Mouse (Mus musculus) mouse embryonic stem cell (cell line): Measurements from ENCODE around the gene Olfr353.

Experiments used
- in situ Hi-C, 2 experiments: fragments of 300-500 bp; cut with MboI; formaldehyde crosslinking; loops; 1 replicate in 1 of 2; 3 replicates in 1 of 2; pipeline ENCODE4 v1.14.3; 2019 to 2020; ENCODE audit warnings: low sequenced_read_pairs in 2 of 2, low pct_unique_long_range_greater_than_20kb in 1 of 2, mixed read lengths in 1 of 2; ENCODE audit not compliant: unreplicated experiment in 1 of 2

Olfr353 gene

DNA sequence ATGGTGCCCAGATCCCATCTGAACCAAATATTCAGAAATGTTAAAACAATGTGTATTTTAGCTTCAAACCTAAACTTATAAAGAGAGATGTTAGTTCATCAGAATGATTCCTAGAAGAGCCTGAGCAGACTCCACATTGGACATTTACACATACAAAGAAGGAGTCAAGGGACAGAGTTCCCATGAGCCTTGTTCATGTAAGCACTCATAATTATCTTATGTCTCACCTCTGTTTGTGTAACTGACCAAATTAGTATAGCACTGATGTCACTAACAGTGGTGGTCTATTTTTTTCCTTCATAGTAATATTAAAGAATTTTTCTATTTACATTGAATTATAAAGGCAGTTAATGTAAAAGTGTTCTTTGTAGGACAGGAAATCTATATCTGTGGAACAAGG, at the start of gene Olfr353:
Gene Olfr353 (minus strand): TSS at position 101 of the 400 bp plus-strand sequence.
- in situ Hi-C loops, result no loop called here

DNA sequence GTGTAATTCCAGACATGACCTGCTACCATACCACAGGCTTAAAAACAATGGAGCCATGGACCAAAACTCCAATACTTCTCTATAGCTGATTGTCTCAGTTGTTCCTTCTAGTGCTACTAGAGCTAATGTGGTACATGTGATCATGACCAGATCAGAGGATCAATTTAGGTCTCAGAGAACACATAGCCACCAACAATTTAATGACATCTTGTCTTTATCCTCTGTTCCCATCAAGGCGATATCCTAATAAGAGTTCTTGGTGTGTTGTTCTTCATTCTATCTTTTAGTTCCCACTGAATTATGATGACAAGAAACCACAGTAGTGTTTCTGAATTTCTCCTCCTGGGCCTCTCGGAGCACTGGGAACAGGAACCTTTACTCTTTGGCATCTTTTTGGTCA, 44.1 kb upstream of the Olfr353 start, which contains the start of gene Olfr356:
Gene Olfr356 (plus strand): TSS at position 301 of the 400 bp plus-strand sequence.
- in situ Hi-C loops, result no loop called here

DNA sequence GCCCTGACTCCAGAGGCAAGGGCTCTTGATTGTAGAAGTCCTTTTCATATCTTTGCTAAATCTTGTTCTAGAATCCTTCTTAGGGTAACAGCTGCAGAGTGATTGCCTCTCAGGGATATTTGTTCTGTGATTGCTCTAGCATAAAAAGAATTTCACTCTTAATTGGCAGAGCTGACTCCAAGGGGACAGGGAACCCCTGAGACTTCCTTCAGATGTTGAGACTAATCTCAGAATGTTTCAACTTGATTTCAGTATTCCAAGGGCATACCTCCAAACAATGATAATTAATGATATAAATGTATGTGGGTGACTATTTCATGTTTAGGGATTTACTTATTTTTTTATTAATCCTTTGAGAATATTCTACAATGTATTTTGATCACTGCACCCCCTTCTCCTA, 36.1 kb upstream of the Olfr353 start, which contains the start of gene Olfr355:
Gene Olfr355 (minus strand): TSS at position 101 of the 400 bp plus-strand sequence.
- in situ Hi-C loops, result no loop called here

DNA sequence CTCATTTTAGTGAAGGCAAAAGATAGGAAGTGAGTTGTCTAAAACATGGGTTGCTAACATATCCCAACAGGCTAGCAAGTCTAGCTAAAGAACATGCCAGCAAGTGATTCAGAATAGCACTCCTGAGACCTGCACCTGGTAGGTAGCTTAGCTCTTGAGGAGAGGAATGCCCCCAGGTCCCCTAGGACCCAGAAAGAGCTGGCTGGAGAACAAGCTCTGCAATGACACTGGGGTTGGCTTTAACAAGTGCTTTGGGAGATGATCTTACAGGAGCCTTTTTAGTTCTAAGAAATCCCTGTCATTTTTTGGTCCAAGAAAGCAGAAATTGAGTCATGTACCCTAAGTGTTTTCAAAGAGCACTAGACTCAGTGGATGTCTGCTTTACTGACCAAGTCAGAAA, 12.6 kb upstream of the Olfr353 start, which contains the start of gene Olfr354:
Gene Olfr354 (plus strand): TSS at position 301 of the 400 bp plus-strand sequence.
- in situ Hi-C loops, result no loop called here

DNA sequence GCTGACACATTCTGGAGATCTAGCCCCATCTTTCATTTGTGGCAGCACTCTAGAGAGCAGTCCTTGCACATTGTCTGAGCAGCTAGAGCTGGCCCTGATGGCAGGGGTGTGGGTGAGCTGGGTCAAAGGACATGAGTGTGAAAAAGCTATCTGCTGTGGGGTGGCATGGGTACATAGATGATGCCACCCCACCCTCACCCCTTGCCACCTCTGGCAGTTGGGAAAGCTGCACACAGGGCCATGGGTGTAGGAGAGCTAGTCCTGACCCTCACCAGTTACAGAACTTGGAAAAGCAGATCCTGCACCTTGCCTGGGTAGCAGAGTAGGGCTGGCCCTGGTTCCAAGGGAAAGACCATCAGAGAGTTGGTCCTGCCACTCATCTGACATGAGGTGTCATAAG, 4.4 kb upstream of the Olfr353 start:
- in situ Hi-C loops, result no loop called here

DNA sequence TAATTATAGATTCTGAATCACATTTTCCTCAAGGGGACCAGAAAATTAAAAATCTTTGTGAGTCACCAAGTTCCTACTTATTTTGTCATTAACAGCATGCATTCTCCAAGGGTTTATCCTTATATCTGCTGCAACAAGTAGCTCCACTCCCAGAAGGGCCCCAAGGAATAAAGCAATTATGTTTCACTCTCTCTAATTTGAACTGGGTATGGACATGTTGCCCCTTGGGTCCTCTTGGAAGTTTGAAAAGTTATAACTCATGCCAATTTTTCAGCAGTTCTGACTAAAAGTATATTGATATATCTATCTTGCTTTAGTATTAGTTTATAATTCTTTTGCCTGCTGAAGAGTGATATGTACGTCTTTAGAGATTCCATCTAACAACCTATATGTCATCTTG, 24.6 kb downstream of the Olfr353 start, which contains the start of gene Olfr352:
Gene Olfr352 (plus strand): TSS at position 301 of the 400 bp plus-strand sequence.
- in situ Hi-C loops, result no loop called here

DNA sequence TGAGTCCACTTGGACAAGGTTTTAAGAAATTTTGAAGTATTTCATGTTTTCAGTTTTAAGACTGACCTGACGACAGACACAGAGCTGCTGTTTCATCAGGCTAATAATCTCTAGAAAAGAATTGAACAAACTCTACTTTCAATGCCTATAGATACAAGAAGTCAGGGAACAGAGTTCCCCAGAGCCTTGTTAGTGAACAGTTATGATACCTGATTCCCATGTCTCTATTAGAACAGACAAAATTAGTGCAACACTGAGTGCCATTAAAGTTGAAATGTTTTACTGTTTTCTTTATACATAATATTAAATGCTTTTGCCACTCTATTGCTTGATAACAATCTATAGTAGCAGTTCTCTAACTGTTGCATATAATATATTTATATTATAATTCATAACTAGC, 30.2 kb downstream of the Olfr353 start, which contains the start of gene Olfr351:
Gene Olfr351 (minus strand): TSS at position 101 of the 400 bp plus-strand sequence.
- in situ Hi-C loops, result no loop called here

DNA sequence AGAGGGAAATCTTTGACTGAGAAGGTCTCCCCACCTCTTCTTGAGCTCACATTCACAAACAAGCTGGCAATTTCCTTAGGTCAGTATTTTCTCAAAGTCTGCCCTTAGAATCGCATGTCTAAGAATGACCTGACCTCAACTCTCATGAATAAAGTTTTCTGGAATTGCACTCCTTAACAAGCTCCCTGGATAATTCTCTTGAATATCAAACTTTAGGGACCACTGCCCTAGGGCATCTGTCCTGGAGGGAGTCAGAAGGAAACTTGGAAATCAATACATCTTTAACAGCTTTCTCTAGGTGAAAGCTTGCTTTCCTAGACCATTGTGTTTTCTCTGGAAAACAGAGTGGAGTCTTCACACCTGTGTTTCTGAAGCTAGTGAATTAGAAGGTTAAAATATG, 46.7 kb downstream of the Olfr353 start, which contains the start of gene Olfr350:
Gene Olfr350 (plus strand): TSS at position 301 of the 400 bp plus-strand sequence.
- in situ Hi-C loops, result no loop called here
